Comparison of ENCODE assay signal across 10 mouse cellular contexts in genomic region chr3:115949921-115950877, GRCm38 (mm10). TPM values are rescaled to one million over a fixed set of nuclear protein-coding genes. Genes with fewer than 3 reads are reported as not detected.
DNase-seq lines count a peak whose midpoint lies in the region; ATAC-seq and TF ChIP-seq lines count a peak whose summit lies in the region.
"Had no signal": no experiment of that assay in that cellular context is flagged by ENCODE, and none has a peak within 500 bp of the region (broad histone marks: within the 10 kb centered on the region; RNA-seq: fewer than 3 reads in every experiment).

No protein-coding gene starts in this region.

- no peak overlapping the region for H3K4me3 ChIP-seq in forebrain, embryonic 13.5 days
- H3K4me3 ChIP-seq in forebrain, embryonic 10.5 days: no peak overlapping the region
- no peak overlapping the region for H3K4me3 ChIP-seq in left cerebral cortex, adult 2 months
- H3K4me3 ChIP-seq in liver, embryonic 13.5 days (replicated peaks): no peak overlapping the region
- H3K4me3 ChIP-seq: limb, embryonic 13.5 days had no signal

- H3K27me3 ChIP-seq in forebrain, embryonic 13.5 days: no peaks in the 10 kb centered on the region
- no peaks in the 10 kb centered on the region for H3K27me3 ChIP-seq in forebrain, embryonic 10.5 days (ENCODE audit: poor library complexity, severe bottlenecking)
- no peaks in the 10 kb centered on the region for H3K27me3 ChIP-seq in liver, embryonic 13.5 days
- H3K27me3 ChIP-seq: limb, embryonic 13.5 days had no signal

- H3K4me2 ChIP-seq in forebrain, embryonic 13.5 days: no peak overlapping the region
- no peak overlapping the region for H3K4me2 ChIP-seq in liver, embryonic 13.5 days
- H3K4me2 ChIP-seq: limb, embryonic 13.5 days had no signal

- no peaks in the 10 kb centered on the region for H3K9me3 ChIP-seq in forebrain, embryonic 13.5 days (replicated peaks)
- no peaks in the 10 kb centered on the region for H3K9me3 ChIP-seq in forebrain, embryonic 10.5 days
- no peaks in the 10 kb centered on the region for H3K9me3 ChIP-seq in liver, embryonic 13.5 days (replicated peaks)
- H3K9me3 ChIP-seq: limb, embryonic 13.5 days had no signal

- TF ChIP-seq CTCF in left cerebral cortex, adult 2 months (IDR thresholded peaks at IDR 0.05): no peak

- no peak overlapping the region for H3K9ac ChIP-seq in forebrain, embryonic 13.5 days
- no peak overlapping the region for H3K9ac ChIP-seq in liver, embryonic 13.5 days
- H3K9ac ChIP-seq: limb, embryonic 13.5 days had no signal

- WGBS in forebrain, embryonic 13.5 days: 68% methylated on average over 6 of the region's 6 CpGs
- WGBS in forebrain, embryonic 10.5 days: 93% methylated on average over 6 of the region's 6 CpGs
- WGBS in liver, embryonic 13.5 days (ENCODE audit: insufficient replicate concordance): 81% methylated on average over 6 of the region's 6 CpGs

- intact Hi-C loops in left cerebral cortex, adult 2 months (cut with DNase I): no loop called here

- peaks cover 58% of the 10 kb centered on the region for H3K36me3 ChIP-seq in forebrain, embryonic 13.5 days (ENCODE audit: poor library complexity, severe bottlenecking)
- H3K36me3 ChIP-seq in forebrain, embryonic 10.5 days (replicated peaks): peaks cover 79% of the 10 kb centered on the region
- peaks cover 51% of the 10 kb centered on the region for H3K36me3 ChIP-seq in liver, embryonic 13.5 days

- peak overlapping the region; percentile 54 for H3K27ac ChIP-seq in forebrain, embryonic 13.5 days
- no peak overlapping the region for H3K27ac ChIP-seq in forebrain, embryonic 10.5 days
- no peak overlapping the region for H3K27ac ChIP-seq in left cerebral cortex, adult 2 months
- H3K27ac ChIP-seq in liver, embryonic 13.5 days: 0 out of 2 replicates have a peak overlapping the region, but pooled peaks have one; percentile 23
- H3K27ac ChIP-seq: limb, embryonic 13.5 days had no signal

- peaks cover 9% of the 10 kb centered on the region; the same call in 1 of the 2 replicates for H3K4me1 ChIP-seq in forebrain, embryonic 13.5 days
- peaks cover 22% of the 10 kb centered on the region for H3K4me1 ChIP-seq in forebrain, embryonic 10.5 days
- peaks cover 24% of the 10 kb centered on the region for H3K4me1 ChIP-seq in liver, embryonic 13.5 days (replicated peaks)
- H3K4me1 ChIP-seq: limb, embryonic 13.5 days had no signal

- no peak for DNase-seq in forebrain, embryonic 10.5 days (ENCODE audit: extremely low spot score, low spot score)
- peak; percentile 41 to 54 for DNase-seq in left cerebral cortex, adult 18-20 months (ENCODE audit: low spot score in 2 of 2)
- no peak for DNase-seq in left cerebral cortex, adult 2 months (ENCODE audit: extremely low spot score in 1 of 2, low spot score in 2 of 2)
- DNase-seq in Muller cell, postnatal 12 days (ENCODE audit: inconsistent ontology term): peak; percentile 86
- DNase-seq in liver, embryonic 13.5 days: no peak
- no peak for DNase-seq in cerebellum, adult 18-20 months
- DNase-seq in layer of hippocampus, postnatal 10 days (ENCODE audit: low spot score in 2 of 2): no peak
- DNase-seq: B cell, adult 2 months had no signal

- peak; percentile 67 for ATAC-seq in forebrain, embryonic 13.5 days
- ATAC-seq in liver, embryonic 13.5 days (ENCODE audit: low read depth): peak; percentile 68

RNA-seq across cellular contexts. Expression of gene Slc30a7, which starts 57.0 kb away (rescaled TPM):
- polyA plus RNA-seq in forebrain, embryonic 13.5 days (2015; fragmentation: Nextera tagmentation; extraction: Ambion mirVana): 14.5 and 17.9 TPM in 2 replicates
- 24.4 and 26.3 TPM in 2 replicates for polyA plus RNA-seq in forebrain, embryonic 10.5 days (2016; fragmentation: Nextera tagmentation; extraction: Ambion mirVana)
- total RNA-seq in left cerebral cortex, adult 18-20 months (2021): 10 to 100 TPM; 30.9 to 31.4 TPM
- total RNA-seq in left cerebral cortex, adult 2 months (2021): 10 to 100 TPM; 22.3 to 25.3 TPM
- polyA plus RNA-seq in liver, embryonic 13.5 days (2015; fragmentation: Nextera tagmentation; extraction: Ambion mirVana): 12.0 and 13.5 TPM in 2 replicates
- 10 to 100 TPM; 24.0 to 30.6 TPM for total RNA-seq in layer of hippocampus, postnatal 10 days (2021)

RNA-seq across cellular contexts. Expression of gene Extl2, which starts 57.1 kb away (rescaled TPM):
- polyA plus RNA-seq in forebrain, embryonic 13.5 days (2015; fragmentation: Nextera tagmentation; extraction: Ambion mirVana): 19.8 and 20.7 TPM in 2 replicates
- 20.2 and 23.3 TPM in 2 replicates for polyA plus RNA-seq in forebrain, embryonic 10.5 days (2016; fragmentation: Nextera tagmentation; extraction: Ambion mirVana)
- total RNA-seq in left cerebral cortex, adult 18-20 months (2021): 10 to 100 TPM; 76.9 to 77.5 TPM
- total RNA-seq in left cerebral cortex, adult 2 months (2021): 10 to 100 TPM; 70.4 to 73.0 TPM
- 4.8 and 6.7 TPM in 2 replicates for polyA plus RNA-seq in liver, embryonic 13.5 days (2015; fragmentation: Nextera tagmentation; extraction: Ambion mirVana)
- total RNA-seq in layer of hippocampus, postnatal 10 days (2021): 10 to 100 TPM; 48.6 to 48.8 TPM

Comparison
In these comparisons a context has a peak if more than half of its experiments do, and no peak if none do; other contexts are left out.
1. H3K27ac ChIP-seq: peak in forebrain, embryonic 13.5 days (single experiment) and liver, embryonic 13.5 days (single experiment); none in forebrain, embryonic 10.5 days (single experiment) and left cerebral cortex, adult 2 months (single experiment).
2. DNase-seq: peak in left cerebral cortex, adult 18-20 months (2 of 2) and Muller cell, postnatal 12 days (single experiment); none in forebrain, embryonic 10.5 days (single experiment), left cerebral cortex, adult 2 months (0 of 2), liver, embryonic 13.5 days (single experiment), cerebellum, adult 18-20 months (0 of 2) and layer of hippocampus, postnatal 10 days (0 of 2).